Mouse (Mus musculus): ENCODE measurements around the gene Pgam2. TPM values are rescaled to one million over a fixed set of nuclear protein-coding genes. Genes with fewer than 3 reads are reported as not detected.
A peak's percentile ranks its signal among the peaks of the same experiment; 100 is the strongest.

The Pgam2 gene
- polyA plus RNA-seq, 1 experiment from 2014 or later, result 17.8 TPM

- H3K4me1 ChIP-seq (ENCODE audit: control insufficient read depth, insufficient read depth, low read length), result 0 out of 2 replicates have a peak, but pooled peaks cover 2% of the 10 kb centered on the region
- peak within 1 kb of the TSS; percentile 92 for H3K9ac ChIP-seq (ENCODE audit: low read depth, low read length)
- ATAC-seq, result peak; percentile 99
- no peaks in the 10 kb centered on the region for H3K27me3 ChIP-seq (replicated peaks; ENCODE audit: control insufficient read depth, insufficient read depth, low read length)
- H3K4me3 ChIP-seq (ENCODE audit: low read length), result peak within 1 kb of the TSS; percentile 80
- peak within 1 kb of the TSS; percentile 72 for H3K4me2 ChIP-seq (ENCODE audit: low read depth, low read length)
- under 1% methylated on average over 68 of the region's 68 CpGs for WGBS
- 0 out of 2 replicates have a peak, but pooled peaks cover 2% of the 10 kb centered on the region for H3K36me3 ChIP-seq (ENCODE audit: control insufficient read depth, insufficient read depth, low read length)
- H3K9me3 ChIP-seq (ENCODE audit: control insufficient read depth, low read length), result no peaks in the 10 kb centered on the region
- peak within 1 kb of the TSS; percentile 96 for H3K27ac ChIP-seq (ENCODE audit: low read length)
Measured at GRCm38 (mm10) chr11:5761820-5762632, 41.5 kb downstream of the Pgam2 start, which contains the start of gene Urgcp. Urgcp (minus strand) TSS chr11:5762376.

- H3K9ac ChIP-seq (ENCODE audit: low read depth, low read length), result no peak overlapping the region
- WGBS, result 74% methylated on average over 2 of the region's 2 CpGs
- no peak for ATAC-seq
- no peaks in the 10 kb centered on the region for H3K27me3 ChIP-seq (replicated peaks; ENCODE audit: control insufficient read depth, insufficient read depth, low read length)
- H3K4me1 ChIP-seq (ENCODE audit: control insufficient read depth, insufficient read depth, low read length), result no peaks in the 10 kb centered on the region
- no peak overlapping the region for H3K4me3 ChIP-seq (ENCODE audit: low read length)
- no peak overlapping the region for H3K4me2 ChIP-seq (ENCODE audit: low read depth, low read length)
- H3K27ac ChIP-seq (ENCODE audit: low read length), result no peak overlapping the region
- no peaks in the 10 kb centered on the region for H3K36me3 ChIP-seq (ENCODE audit: control insufficient read depth, insufficient read depth, low read length)
- H3K9me3 ChIP-seq (ENCODE audit: control insufficient read depth, low read length), result peaks cover 3% of the 10 kb centered on the region
Measured at GRCm38 (mm10) chr11:5753755-5754154, 49.8 kb downstream of the Pgam2 start.

Other genes with a start within 250 kb of the Pgam2 start
- not detected in 2 replicates for gene Ankrd36, start 234.0 kb downstream of the Pgam2 start, polyA plus RNA-seq (2015; fragmentation: Nextera tagmentation; extraction: Ambion mirVana)
- 219 and 236 TPM in 2 replicates for gene Mrps24, start 88.1 kb downstream of the Pgam2 start, polyA plus RNA-seq (2015; fragmentation: Nextera tagmentation; extraction: Ambion mirVana)
- gene Urgcp, start 41.4 kb downstream of the Pgam2 start, polyA plus RNA-seq (2015; fragmentation: Nextera tagmentation; extraction: Ambion mirVana), result 21.6 and 23.7 TPM in 2 replicates
- 141 and 147 TPM in 2 replicates for gene Dbnl, start 15.2 kb downstream of the Pgam2 start, polyA plus RNA-seq (2015; fragmentation: Nextera tagmentation; extraction: Ambion mirVana)
- 12.5 and 13.3 TPM in 2 replicates for gene Polm, start 34.3 kb upstream of the Pgam2 start, polyA plus RNA-seq (2015; fragmentation: Nextera tagmentation; extraction: Ambion mirVana)
- 38.4 and 39.7 TPM in 2 replicates for gene Aebp1, start 58.2 kb upstream of the Pgam2 start, polyA plus RNA-seq (2015; fragmentation: Nextera tagmentation; extraction: Ambion mirVana)
- 119 and 141 TPM in 2 replicates for gene Pold2, start 74.6 kb upstream of the Pgam2 start, polyA plus RNA-seq (2015; fragmentation: Nextera tagmentation; extraction: Ambion mirVana)
- gene Myl7, start 95.0 kb upstream of the Pgam2 start, polyA plus RNA-seq (2015; fragmentation: Nextera tagmentation; extraction: Ambion mirVana), result 75.3 and 88.3 TPM in 2 replicates
- gene Gck, start 146.3 kb upstream of the Pgam2 start, polyA plus RNA-seq (2015; fragmentation: Nextera tagmentation; extraction: Ambion mirVana), result 2.4 and 2.9 TPM in 2 replicates
- gene Ykt6, start 152.0 kb upstream of the Pgam2 start, polyA plus RNA-seq (2015; fragmentation: Nextera tagmentation; extraction: Ambion mirVana), result 57.7 and 58.6 TPM in 2 replicates

Measured in intestine, embryonic 16.5 days (tissue).